Mouse (Mus musculus) embryonic facial prominence, embryonic 10.5 days (tissue): ENCODE measurements around the gene Fpgs. TPM values are rescaled to one million over a fixed set of nuclear protein-coding genes. Genes with fewer than 3 reads are reported as not detected.

Experiments
- DNase-seq: peaks from one replicate; pipeline ENCODE4 v3.0.0-alpha.2; 2017; ENCODE audit warnings: low spot score
- H3K27ac ChIP-seq: fragments of 300-500 bp; sonication (generic); replicated peaks from 2 replicates; pipeline ENCODE4 v1.5.1; 2016; ENCODE audit warnings: mild to moderate bottlenecking
- H3K27me3 ChIP-seq: fragments of 300-500 bp; sonication (generic); replicated peaks from 2 replicates; pipeline ENCODE4 v1.6.1; 2016; ENCODE audit warnings: low read depth, mild to moderate bottlenecking; ENCODE audit not compliant: poor library complexity, severe bottlenecking
- H3K36me3 ChIP-seq: fragments of 300-500 bp; sonication (generic); replicated peaks from 2 replicates; pipeline ENCODE4 v1.6.1; 2016; ENCODE audit warnings: mild to moderate bottlenecking, moderate library complexity
- H3K4me1 ChIP-seq: fragments of 300-500 bp; sonication (generic); 2 replicates; pipeline ENCODE4 v1.6.1; 2016
- H3K4me3 ChIP-seq: fragments of 300-500 bp; sonication (generic); 2 replicates; pipeline ENCODE4 v1.5.1; 2016; ENCODE audit warnings: mild to moderate bottlenecking, moderate library complexity
- H3K9me3 ChIP-seq: fragments of 300-500 bp; sonication (generic); 2 replicates; pipeline ENCODE4 v1.6.1; 2016; ENCODE audit warnings: mild to moderate bottlenecking
- WGBS: fragments of 180-500 bp; shearing (Covaris S2); methylation state at CpG from one replicate; pipeline ENCODE4 v1.1.7; 2016; 5-methylcytosine and 5-hydroxymethylcytosine counted together
- polyA plus RNA-seq: library from polyadenylated mRNA; unstranded; fragments of >200 nt; fragmentation: Nextera tagmentation; extraction: Ambion mirVana; gene quantifications from 2 replicates; pipeline ENCODE4 v1.2.1, GENCODE M21; 2016

Fpgs gene
- polyA plus RNA-seq, 1 experiment from 2014 or later = 33.5 TPM

- Histone ChIP-seq H3K36me3 (peaks cover 56% of the 10 kb centered on the region), H3K9me3 (no peaks in the 10 kb centered on the region), H3K27ac (no peak overlapping the region), H3K27me3 (no peaks in the 10 kb centered on the region), H3K4me1 (peaks cover 45% of the 10 kb centered on the region), H3K4me3 (no peak overlapping the region)
- peak; percentile 91 for DNase-seq
- WGBS = 19% methylated on average over 5 of the region's 5 CpGs
These were observed 14.5 kb downstream of the Fpgs start for GRCm38 (mm10) chr2:32689420-32689819.

- H3K27me3 ChIP-seq = no peaks in the 10 kb centered on the region
- 95% methylated on average over 8 of the region's 8 CpGs for WGBS
- peaks cover 31% of the 10 kb centered on the region for H3K4me1 ChIP-seq
- peaks cover 74% of the 10 kb centered on the region for H3K36me3 ChIP-seq
- no peak for DNase-seq
- H3K9me3 ChIP-seq = no peaks in the 10 kb centered on the region
- H3K4me3 ChIP-seq = no peak overlapping the region
- H3K27ac ChIP-seq = no peak overlapping the region
These were observed 16.4 kb downstream of the Fpgs start for GRCm38 (mm10) chr2:32687562-32687961.

DNA sequence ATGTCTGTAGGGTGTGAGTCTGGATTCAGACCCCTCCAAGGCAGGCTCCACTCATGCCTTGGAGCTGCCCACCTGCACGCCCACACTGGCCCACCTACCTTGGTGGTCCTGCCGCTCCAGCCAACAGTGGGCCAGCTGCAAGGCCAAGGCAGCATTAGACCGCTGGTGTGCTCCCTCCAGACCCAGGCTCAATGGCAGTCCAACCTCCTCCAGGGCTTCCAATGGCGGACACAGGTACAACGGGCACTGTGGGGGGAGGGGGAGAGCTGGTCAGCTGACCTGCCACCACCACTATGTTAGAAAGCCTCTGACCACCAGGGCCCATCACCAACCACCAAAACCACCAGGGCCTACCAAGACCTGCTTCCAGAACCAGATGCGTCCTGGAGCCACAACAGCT is 17.3 kb downstream of the Fpgs start:
- 95% methylated on average over 6 of the region's 6 CpGs for WGBS
- Histone ChIP-seq H3K9me3 (no peaks in the 10 kb centered on the region), H3K36me3 (peaks cover 76% of the 10 kb centered on the region), H3K4me3 (no peak overlapping the region), H3K27me3 (no peaks in the 10 kb centered on the region), H3K27ac (no peak overlapping the region), H3K4me1 (peaks cover 30% of the 10 kb centered on the region)
- DNase-seq = no peak

GRCm38 (mm10) chr2:32685807-32686206 is 18.1 kb downstream of the Fpgs start:
- peaks cover 29% of the 10 kb centered on the region for H3K4me1 ChIP-seq
- no peaks in the 10 kb centered on the region for H3K27me3 ChIP-seq
- no peaks in the 10 kb centered on the region for H3K9me3 ChIP-seq
- H3K36me3 ChIP-seq = peaks cover 70% of the 10 kb centered on the region
- H3K27ac ChIP-seq = no peak overlapping the region
- no peak for DNase-seq
- no peak overlapping the region for H3K4me3 ChIP-seq
- WGBS = 94% methylated on average over 3 of the region's 3 CpGs

DNA sequence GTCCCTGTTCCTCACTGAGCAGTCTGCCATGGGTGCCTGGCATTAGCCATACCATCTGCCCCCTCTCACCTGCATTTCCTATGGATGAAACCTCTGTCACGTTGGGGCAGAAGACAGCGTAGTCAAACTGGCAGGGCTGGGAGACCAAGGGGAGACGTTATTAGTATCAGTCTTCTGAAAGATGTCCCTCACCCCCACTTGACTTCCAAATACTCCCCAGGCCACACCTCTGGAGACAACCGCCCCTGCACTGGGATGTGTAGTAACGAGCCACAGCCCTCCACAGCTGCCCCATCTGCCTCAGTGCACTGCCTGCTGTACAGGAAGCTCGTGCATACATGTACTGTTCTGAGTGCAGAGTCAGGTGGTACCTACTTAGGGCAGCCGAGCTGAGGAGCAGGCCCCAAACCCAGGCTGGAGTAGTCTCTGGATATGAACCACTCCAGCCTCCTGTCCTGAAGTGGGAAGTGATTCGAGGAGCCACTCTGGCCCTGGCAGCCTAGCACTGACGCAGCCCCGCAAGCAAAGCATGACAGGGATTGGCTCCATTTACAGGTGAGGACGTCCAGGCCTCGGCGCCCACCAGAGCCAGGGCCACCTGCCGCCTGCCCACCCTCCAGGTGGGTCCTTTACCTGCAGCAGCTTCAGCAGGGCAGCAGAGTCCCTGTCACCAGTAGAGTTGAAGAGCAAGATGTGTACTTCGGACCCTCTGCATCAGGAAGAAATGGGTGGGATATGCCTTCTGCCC is 19.1 kb downstream of the Fpgs start:
- WGBS = 92% methylated on average over 15 of the region's 15 CpGs
- Histone ChIP-seq H3K9me3 (no peaks in the 10 kb centered on the region), H3K27me3 (no peaks in the 10 kb centered on the region), H3K27ac (no peak overlapping the region), H3K36me3 (peaks cover 70% of the 10 kb centered on the region), H3K4me3 (no peak overlapping the region), H3K4me1 (peaks cover 31% of the 10 kb centered on the region)
- no peak for DNase-seq

- H3K9me3 ChIP-seq = no peaks in the 10 kb centered on the region
- H3K27me3 ChIP-seq = no peaks in the 10 kb centered on the region
- WGBS = 93% methylated on average over 10 of the region's 10 CpGs
- no peak overlapping the region for H3K27ac ChIP-seq
- H3K36me3 ChIP-seq = peaks cover 70% of the 10 kb centered on the region
- DNase-seq = no peak
- peaks cover 26% of the 10 kb centered on the region for H3K4me1 ChIP-seq
- no peak overlapping the region for H3K4me3 ChIP-seq
These were observed 20.2 kb downstream of the Fpgs start for GRCm38 (mm10) chr2:32683701-32684100.

DNA sequence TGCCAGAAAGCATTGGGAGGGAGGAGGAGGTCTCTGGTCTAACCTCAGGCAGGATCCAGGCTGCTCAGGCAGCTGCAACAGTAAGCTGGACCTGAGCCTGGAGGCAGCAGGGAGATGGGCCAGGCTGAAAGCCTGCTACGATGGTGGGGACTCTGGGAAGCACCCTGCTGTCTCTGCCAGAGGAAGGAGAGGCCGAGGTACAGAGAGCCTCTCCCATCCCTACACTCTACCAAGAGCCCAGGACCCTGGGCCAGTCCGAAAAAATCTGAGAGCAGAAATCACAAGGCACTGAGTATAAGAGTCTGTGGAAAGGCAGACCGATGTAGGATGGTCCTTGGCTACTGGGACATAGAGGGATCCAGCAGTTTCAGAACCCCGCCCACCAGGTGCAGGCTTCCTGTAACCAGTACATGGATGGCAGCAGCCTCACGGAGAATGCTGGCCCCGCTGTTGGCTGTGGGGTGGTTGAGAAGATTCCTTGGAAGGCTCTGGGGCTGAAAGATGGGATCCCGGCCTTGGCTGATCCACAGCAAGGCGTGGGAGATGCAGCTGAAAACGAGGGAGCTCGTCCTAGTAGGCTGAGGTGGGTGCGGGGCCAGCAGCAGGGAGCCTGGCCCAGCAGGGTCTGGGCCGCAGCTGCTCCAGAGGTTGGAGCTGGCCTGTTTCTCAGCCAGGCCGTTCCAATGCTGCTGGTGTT is 21.1 kb downstream of the Fpgs start:
- Histone ChIP-seq H3K36me3 (peaks cover 64% of the 10 kb centered on the region), H3K9me3 (no peaks in the 10 kb centered on the region)

DNA sequence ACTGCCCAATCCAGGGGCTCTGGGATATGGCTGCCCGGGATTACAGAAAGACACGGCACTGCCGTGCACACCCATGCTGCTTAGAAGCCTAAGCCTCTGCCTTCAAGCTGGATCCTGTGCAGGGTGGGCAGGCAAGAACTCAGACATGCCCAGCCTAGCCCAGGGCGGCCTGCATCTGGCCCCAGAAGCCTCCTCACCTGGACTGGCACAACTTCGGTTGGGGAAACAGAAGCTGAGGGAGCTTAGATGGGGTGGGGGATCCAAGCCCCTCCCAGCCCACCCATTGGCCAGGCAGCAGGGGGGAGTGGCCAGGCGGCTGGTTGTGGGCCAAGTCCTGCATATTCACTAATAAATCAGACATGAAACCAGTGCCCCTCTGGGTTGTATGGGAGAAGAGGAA is 22.2 kb downstream of the Fpgs start:
- peaks cover 52% of the 10 kb centered on the region for H3K36me3 ChIP-seq
- H3K4me1 ChIP-seq = peaks cover 26% of the 10 kb centered on the region
- peak; percentile 30 for DNase-seq
- H3K4me3 ChIP-seq = no peak overlapping the region
- no peaks in the 10 kb centered on the region for H3K9me3 ChIP-seq
- 65% methylated on average over 6 of the region's 6 CpGs for WGBS
- H3K27ac ChIP-seq = peak overlapping the region; percentile 1; the same call in 1 of the 2 replicates
- H3K27me3 ChIP-seq = no peaks in the 10 kb centered on the region

More for the DNA sequence above, 21.1 kb downstream of the Fpgs start:
- peaks cover 26% of the 10 kb centered on the region for H3K4me1 ChIP-seq
- no peak overlapping the region for H3K27ac ChIP-seq
- no peak for DNase-seq
- no peaks in the 10 kb centered on the region for H3K27me3 ChIP-seq
- H3K4me3 ChIP-seq = no peak overlapping the region
- 85% methylated on average over 14 of the region's 14 CpGs for WGBS

GRCm38 (mm10) chr2:32680961-32681650 is 22.8 kb downstream of the Fpgs start:
- 88% methylated on average over 19 of the region's 19 CpGs for WGBS
- H3K27me3 ChIP-seq = no peaks in the 10 kb centered on the region
- peaks cover 26% of the 10 kb centered on the region for H3K4me1 ChIP-seq
- no peaks in the 10 kb centered on the region for H3K9me3 ChIP-seq
- H3K27ac ChIP-seq = peak overlapping the region; percentile 55
- DNase-seq = no peak
- H3K36me3 ChIP-seq = peaks cover 46% of the 10 kb centered on the region
- H3K4me3 ChIP-seq = no peak overlapping the region

DNA sequence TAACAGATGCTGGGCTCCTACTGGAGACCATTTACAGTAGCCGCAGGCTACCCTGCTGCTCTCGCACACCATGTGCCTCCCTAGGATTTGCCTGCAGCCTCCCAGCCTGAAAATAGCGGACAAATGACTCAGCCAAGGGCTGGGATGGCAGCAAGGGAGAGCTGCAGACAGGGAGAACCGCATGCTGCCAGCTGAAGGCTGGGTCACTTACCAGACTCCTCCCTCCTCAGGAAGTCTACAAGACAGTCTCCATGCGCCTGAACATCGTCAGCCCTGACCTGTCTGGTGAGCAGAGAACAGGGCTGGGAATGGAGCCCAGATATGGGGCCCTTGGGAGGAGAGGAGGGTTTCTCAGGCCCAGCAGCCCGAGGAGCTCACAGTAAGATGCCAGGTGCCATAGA is 23.9 kb downstream of the Fpgs start:
- Histone ChIP-seq H3K27me3 (no peaks in the 10 kb centered on the region), H3K4me1 (peaks cover 26% of the 10 kb centered on the region), H3K4me3 (no peak overlapping the region), H3K9me3 (no peaks in the 10 kb centered on the region), H3K36me3 (peaks cover 38% of the 10 kb centered on the region), H3K27ac (peak overlapping the region; percentile 55)
- DNase-seq = no peak
- WGBS = 61% methylated on average over 7 of the region's 7 CpGs

GRCm38 (mm10) chr2:32677683-32678082 is 26.3 kb downstream of the Fpgs start:
- H3K36me3 ChIP-seq = peaks cover 27% of the 10 kb centered on the region
- WGBS = 91% methylated on average over 7 of the region's 7 CpGs
- no peaks in the 10 kb centered on the region for H3K9me3 ChIP-seq
- no peak overlapping the region for H3K27ac ChIP-seq
- DNase-seq = no peak
- peaks cover 23% of the 10 kb centered on the region for H3K4me1 ChIP-seq
- no peaks in the 10 kb centered on the region for H3K27me3 ChIP-seq
- H3K4me3 ChIP-seq = no peak overlapping the region

DNA sequence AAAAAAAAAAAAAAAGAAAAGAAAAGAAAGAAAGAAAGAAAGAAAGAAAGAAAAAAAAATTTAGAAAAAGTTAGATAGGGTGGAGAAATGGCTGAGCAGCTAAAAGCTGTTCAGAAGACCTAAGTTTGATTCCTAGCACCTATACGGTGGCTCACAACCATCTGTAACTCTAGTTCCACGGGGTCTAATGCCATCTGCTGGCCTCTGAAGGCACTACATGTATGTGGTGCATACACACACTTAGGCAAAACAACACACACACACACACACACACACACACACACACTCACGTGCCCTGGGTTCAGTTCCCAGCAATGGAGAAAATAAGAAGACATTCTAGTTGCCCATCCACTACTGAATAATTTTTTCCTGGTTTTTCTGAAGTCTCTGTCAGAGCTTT is 27.1 kb downstream of the Fpgs start:
- Histone ChIP-seq H3K27ac (no peak overlapping the region), H3K9me3 (no peaks in the 10 kb centered on the region), H3K36me3 (peaks cover 22% of the 10 kb centered on the region), H3K27me3 (no peaks in the 10 kb centered on the region), H3K4me3 (no peak overlapping the region), H3K4me1 (peaks cover 20% of the 10 kb centered on the region)
- WGBS = 83% methylated on average over 3 of the region's 3 CpGs
- DNase-seq = no peak
